Mouse (Mus musculus): Measurements from ENCODE around the gene Ikzf1. TPM values are rescaled to one million over a fixed set of nuclear protein-coding genes. Genes with fewer than 3 reads are reported as not detected.

Ikzf1 gene
- total RNA-seq (2014; rRNA removed) (3.9 and 4.5 TPM in 2 replicates), polyA plus RNA-seq (2015; fragmentation: Nextera tagmentation; extraction: Ambion mirVana) (1.2 and 1.5 TPM in 2 replicates)

DNA sequence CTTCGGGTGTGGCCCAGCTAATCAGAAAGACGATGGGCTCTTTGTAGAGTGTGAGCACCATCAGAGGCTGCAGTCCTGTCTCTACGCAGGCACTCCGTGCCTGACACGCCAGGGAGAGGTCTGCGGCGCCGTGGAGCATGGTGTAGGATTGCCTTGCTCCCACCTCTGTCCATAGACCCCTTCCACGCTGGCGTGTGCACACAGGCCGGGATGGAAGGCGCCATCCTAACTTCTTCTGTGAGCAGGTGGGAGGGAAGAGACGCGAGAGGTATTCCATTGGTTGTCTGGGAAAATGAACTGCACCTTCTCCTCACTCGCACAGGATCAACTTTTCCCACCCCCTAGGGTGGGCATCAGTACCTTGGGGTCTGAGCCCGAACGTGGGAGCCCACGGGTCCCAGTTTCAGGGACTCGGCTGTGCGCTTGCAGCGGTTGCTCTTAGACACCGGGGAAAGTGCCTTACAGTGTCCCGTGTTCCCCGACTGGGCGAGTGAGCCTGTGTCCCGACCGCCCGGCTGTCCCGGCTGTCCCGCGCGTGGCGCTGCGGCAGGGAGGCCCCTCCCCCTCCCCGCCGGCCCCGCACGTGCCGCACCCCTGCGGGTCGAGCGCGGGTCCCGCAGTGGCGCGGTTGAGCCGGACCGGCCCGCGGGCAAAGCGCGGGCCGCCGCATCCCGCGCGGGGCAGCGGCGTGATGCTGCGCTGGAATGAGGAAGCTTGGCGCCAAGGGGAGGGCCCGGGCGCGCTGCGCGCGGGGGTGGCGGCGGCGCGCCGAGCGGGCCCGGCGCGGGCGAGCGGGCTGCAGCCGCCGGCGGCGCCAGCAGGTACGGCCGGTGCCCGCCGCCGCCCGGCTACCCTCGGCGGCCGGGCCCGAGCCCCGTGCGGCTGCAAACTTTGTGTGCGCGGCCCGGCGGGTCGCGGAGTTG is at the start of gene Ikzf1:
Gene Ikzf1 (plus strand): TSS at position 74 of the 923 bp plus-strand sequence.
- ATAC-seq (ENCODE audit: low FRiP score) (peak; percentile 61), DNase-seq (ENCODE audit: low spot score) (no peak)
- H3K4me3 ChIP-seq (ENCODE audit: low read depth, low read length) = peak within 1 kb of the TSS; percentile 58
- H3K4me2 ChIP-seq (ENCODE audit: low read depth, low read length, poor library complexity, severe bottlenecking) = peak within 1 kb of the TSS; percentile 99
- no peak within 1 kb of the TSS for H3K27ac ChIP-seq (ENCODE audit: low read depth, low read length)
- no peaks in the 10 kb centered on the region for H3K9me3 ChIP-seq (ENCODE audit: low read length)
- H3K4me1 ChIP-seq (ENCODE audit: insufficient read depth, low read length) = 0 out of 2 replicates have a peak, but pooled peaks cover 4% of the 10 kb centered on the region
- H3K36me3 ChIP-seq (ENCODE audit: insufficient read depth, low read length) = no peaks in the 10 kb centered on the region
- TF ChIP-seq CTCF (IDR thresholded peaks at IDR 0.05) = no peak
- WGBS = 2% methylated on average over 56 of the region's 100 CpGs
- peak within 1 kb of the TSS; percentile 19; the same call in 1 of the 2 replicates for H3K9ac ChIP-seq (replicated peaks; ENCODE audit: low read length, poor library complexity, severe bottlenecking)
- H3K27me3 ChIP-seq (ENCODE audit: insufficient read depth, low read length) = peaks cover 32% of the 10 kb centered on the region

DNA sequence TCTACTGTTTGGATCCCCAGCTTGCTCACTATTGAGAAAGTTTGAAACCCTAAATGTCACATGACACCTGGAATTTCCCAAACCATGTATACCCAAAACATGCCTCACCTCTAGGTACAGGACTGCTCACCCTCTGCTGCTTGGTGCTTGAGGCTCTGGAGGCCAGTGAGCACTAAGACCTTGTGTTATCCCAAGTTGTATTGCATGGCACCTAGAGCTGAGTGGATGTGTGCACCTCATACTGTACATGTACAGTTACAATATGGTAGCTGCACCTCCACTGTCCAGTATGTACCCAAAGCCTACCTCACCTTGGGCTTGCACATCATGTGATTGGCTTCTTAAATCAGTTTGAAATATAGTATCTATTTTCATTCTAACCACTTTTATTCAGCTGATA is 40.5 kb upstream of the Ikzf1 start:
- Histone ChIP-seq H3K36me3 (ENCODE audit: insufficient read depth, low read length) (no peaks in the 10 kb centered on the region), H3K9ac (replicated peaks; ENCODE audit: low read length, poor library complexity, severe bottlenecking) (no peak overlapping the region), H3K27me3 (ENCODE audit: insufficient read depth, low read length) (no peaks in the 10 kb centered on the region), H3K4me1 (ENCODE audit: insufficient read depth, low read length) (no peaks in the 10 kb centered on the region), H3K4me3 (ENCODE audit: low read depth, low read length) (no peak overlapping the region), H3K27ac (ENCODE audit: low read depth, low read length) (no peak overlapping the region), H3K4me2 (ENCODE audit: low read depth, low read length, poor library complexity, severe bottlenecking) (no peak overlapping the region), H3K9me3 (ENCODE audit: low read length) (no peaks in the 10 kb centered on the region)
- ATAC-seq (ENCODE audit: low FRiP score) (no peak), DNase-seq (ENCODE audit: low spot score) (no peak)
- no peak for TF ChIP-seq CTCF (IDR thresholded peaks at IDR 0.05)

- Histone ChIP-seq H3K9ac (replicated peaks; ENCODE audit: low read length, poor library complexity, severe bottlenecking) (no peak overlapping the region), H3K4me1 (ENCODE audit: insufficient read depth, low read length) (no peaks in the 10 kb centered on the region), H3K4me3 (ENCODE audit: low read depth, low read length) (no peak overlapping the region), H3K27ac (ENCODE audit: low read depth, low read length) (no peak overlapping the region), H3K4me2 (ENCODE audit: low read depth, low read length, poor library complexity, severe bottlenecking) (no peak overlapping the region), H3K27me3 (ENCODE audit: insufficient read depth, low read length) (no peaks in the 10 kb centered on the region), H3K36me3 (ENCODE audit: insufficient read depth, low read length) (no peaks in the 10 kb centered on the region), H3K9me3 (ENCODE audit: low read length) (no peaks in the 10 kb centered on the region)
- DNase-seq (ENCODE audit: low spot score) (no peak), ATAC-seq (ENCODE audit: low FRiP score) (no peak)
- TF ChIP-seq CTCF (IDR thresholded peaks at IDR 0.05) = no peak
- WGBS = 84% methylated on average over 3 of the region's 3 CpGs
Measured at GRCm38 (mm10) chr11:11656388-11656787, 28.4 kb upstream of the Ikzf1 start.

- Histone ChIP-seq H3K4me2 (ENCODE audit: low read depth, low read length, poor library complexity, severe bottlenecking) (no peak overlapping the region), H3K27me3 (ENCODE audit: insufficient read depth, low read length) (no peaks in the 10 kb centered on the region), H3K9me3 (ENCODE audit: low read length) (no peaks in the 10 kb centered on the region), H3K9ac (replicated peaks; ENCODE audit: low read length, poor library complexity, severe bottlenecking) (no peak overlapping the region), H3K36me3 (ENCODE audit: insufficient read depth, low read length) (no peaks in the 10 kb centered on the region), H3K27ac (ENCODE audit: low read depth, low read length) (no peak overlapping the region), H3K4me1 (ENCODE audit: insufficient read depth, low read length) (no peaks in the 10 kb centered on the region), H3K4me3 (ENCODE audit: low read depth, low read length) (no peak overlapping the region)
- WGBS = 79% methylated on average over 5 of the region's 5 CpGs
- TF ChIP-seq CTCF (IDR thresholded peaks at IDR 0.05) = no peak
- ATAC-seq (ENCODE audit: low FRiP score) (no peak), DNase-seq (ENCODE audit: low spot score) (no peak)
Measured at GRCm38 (mm10) chr11:11656995-11657530, 27.7 kb upstream of the Ikzf1 start.

- Histone ChIP-seq H3K9me3 (ENCODE audit: low read length) (no peaks in the 10 kb centered on the region), H3K27ac (ENCODE audit: low read depth, low read length) (no peak overlapping the region), H3K4me3 (ENCODE audit: low read depth, low read length) (no peak overlapping the region), H3K4me1 (ENCODE audit: insufficient read depth, low read length) (no peaks in the 10 kb centered on the region), H3K27me3 (ENCODE audit: insufficient read depth, low read length) (no peaks in the 10 kb centered on the region), H3K36me3 (ENCODE audit: insufficient read depth, low read length) (no peaks in the 10 kb centered on the region), H3K4me2 (ENCODE audit: low read depth, low read length, poor library complexity, severe bottlenecking) (no peak overlapping the region), H3K9ac (replicated peaks; ENCODE audit: low read length, poor library complexity, severe bottlenecking) (no peak overlapping the region)
- WGBS = 93% methylated on average over 4 of the region's 4 CpGs
- TF ChIP-seq CTCF (IDR thresholded peaks at IDR 0.05) = no peak
- DNase-seq (ENCODE audit: low spot score) = no peak
- ATAC-seq (ENCODE audit: low FRiP score) = no peak
Measured at GRCm38 (mm10) chr11:11657634-11658033, 27.2 kb upstream of the Ikzf1 start.

- H3K9me3 ChIP-seq (ENCODE audit: low read length) = no peaks in the 10 kb centered on the region
- no peak for TF ChIP-seq CTCF (IDR thresholded peaks at IDR 0.05)
- WGBS = 82% methylated on average over 4 of the region's 4 CpGs
- H3K27me3 ChIP-seq (ENCODE audit: insufficient read depth, low read length) = no peaks in the 10 kb centered on the region
- H3K9ac ChIP-seq (replicated peaks; ENCODE audit: low read length, poor library complexity, severe bottlenecking) = no peak overlapping the region
- no peak for DNase-seq (ENCODE audit: low spot score)
- no peaks in the 10 kb centered on the region for H3K36me3 ChIP-seq (ENCODE audit: insufficient read depth, low read length)
- no peak for ATAC-seq (ENCODE audit: low FRiP score)
- no peak overlapping the region for H3K27ac ChIP-seq (ENCODE audit: low read depth, low read length)
- no peak overlapping the region for H3K4me2 ChIP-seq (ENCODE audit: low read depth, low read length, poor library complexity, severe bottlenecking)
- H3K4me1 ChIP-seq (ENCODE audit: insufficient read depth, low read length) = no peaks in the 10 kb centered on the region
- no peak overlapping the region for H3K4me3 ChIP-seq (ENCODE audit: low read depth, low read length)
Measured at GRCm38 (mm10) chr11:11658834-11659233, 26.0 kb upstream of the Ikzf1 start.
